Mouse (Mus musculus): ENCODE results near the gene Csn3.

Gene Csn3

DNA sequence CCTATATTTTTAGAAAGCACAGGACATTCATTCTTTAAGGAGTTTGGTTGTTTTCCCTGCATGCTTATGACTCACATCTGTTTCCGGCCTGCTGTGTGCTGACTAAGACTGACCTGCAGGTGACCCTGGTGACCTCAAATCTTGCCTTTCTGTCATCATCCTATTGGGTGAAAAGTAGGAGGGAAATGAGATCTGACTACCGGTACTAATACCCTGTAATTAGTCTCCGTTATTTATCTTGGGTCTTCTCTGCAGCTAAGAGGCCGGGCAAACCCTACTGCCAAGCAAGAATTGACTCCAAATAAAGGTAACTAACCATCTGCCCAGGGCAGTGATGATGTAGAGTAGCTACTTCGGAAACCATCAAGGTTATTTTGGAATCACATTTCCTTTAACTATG lies at the start of gene Csn3:
Gene Csn3, plus strand, starts transcription at position 208 of the 400 bp plus-strand sequence.
- no peak for DNase-seq

DNA sequence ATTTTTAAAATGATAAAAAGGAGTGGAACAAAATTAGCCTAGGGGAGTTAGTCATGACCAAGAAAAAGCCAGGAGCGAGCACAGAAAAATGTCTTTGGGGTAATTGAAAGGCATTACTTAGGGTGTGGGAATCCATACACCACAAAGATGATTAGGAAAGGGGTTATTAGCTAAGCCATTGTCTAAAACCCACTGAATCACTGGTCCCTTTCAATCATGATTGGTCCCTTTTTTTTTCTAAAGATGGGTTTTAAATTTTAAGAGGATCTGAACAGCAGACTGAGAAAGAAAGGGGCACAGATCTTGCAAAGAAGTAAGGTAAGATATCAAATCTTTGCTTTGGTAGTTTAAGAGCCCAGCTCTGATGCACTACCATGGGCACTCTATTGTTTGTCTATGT lies 40.6 kb upstream of the Csn3 start, which contains the start of gene Odam:
Gene Odam, plus strand, starts transcription at position 301 of the 400 bp plus-strand sequence.
- DNase-seq, result no peak

DNA sequence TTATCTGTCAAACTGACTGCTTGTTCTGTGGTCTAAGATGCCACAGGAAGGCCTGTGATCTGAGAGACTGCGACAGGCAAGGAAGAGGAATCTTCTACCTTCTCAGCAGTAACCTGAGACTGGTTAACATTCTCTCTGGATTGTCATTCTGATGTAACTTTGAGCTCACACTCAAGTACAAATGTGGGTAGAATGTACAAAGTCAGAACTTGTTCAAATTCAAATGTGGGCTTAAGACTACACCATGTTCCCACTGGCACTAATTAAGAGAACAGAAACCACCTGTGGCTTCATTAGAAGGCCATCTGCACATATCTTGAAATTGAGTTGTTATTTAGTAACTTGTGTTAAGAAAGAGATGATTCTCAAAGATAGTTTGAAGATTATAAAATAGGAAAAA lies 6.2 kb downstream of the Csn3 start:
- no peak for DNase-seq

DNA sequence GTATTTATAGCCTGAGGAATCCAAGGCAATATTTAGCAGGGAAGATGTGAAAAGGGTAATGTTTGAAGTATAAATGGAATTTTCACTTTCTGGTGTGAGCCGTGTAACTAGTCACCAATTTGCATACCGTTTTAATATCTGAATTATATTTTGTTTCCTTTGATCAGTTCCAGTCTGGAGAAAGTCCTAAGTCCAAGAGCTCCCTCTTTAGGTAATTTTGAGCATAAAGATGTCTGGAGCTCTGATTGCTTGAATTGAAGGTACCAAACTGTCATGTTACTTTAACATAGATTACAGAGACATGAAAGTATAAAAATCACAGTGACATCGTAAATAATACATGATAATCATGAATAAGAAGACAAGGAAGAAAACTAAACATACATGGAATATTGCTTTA lies 15.4 kb downstream of the Csn3 start:
- no peak for DNase-seq

DNA sequence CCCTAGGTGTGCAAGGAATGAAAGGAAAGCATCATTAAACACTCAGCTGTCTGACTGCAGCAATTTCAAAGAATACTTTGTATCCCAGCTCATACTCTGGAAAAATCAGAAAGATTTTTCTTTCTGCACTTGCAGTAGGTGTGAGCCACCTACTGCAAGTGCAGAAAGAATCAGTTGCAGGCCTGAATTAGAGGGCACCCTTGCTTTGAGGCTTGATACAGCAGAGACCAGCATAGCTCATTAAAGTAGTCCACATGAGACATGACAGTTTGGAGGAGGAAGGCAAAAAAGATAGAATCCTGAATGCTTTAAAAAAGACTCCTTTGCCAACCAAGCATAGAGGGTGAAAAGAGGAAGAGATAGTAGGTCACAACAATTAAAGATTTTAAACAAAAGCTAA lies 17.1 kb downstream of the Csn3 start:
- DNase-seq, result no peak

DNA sequence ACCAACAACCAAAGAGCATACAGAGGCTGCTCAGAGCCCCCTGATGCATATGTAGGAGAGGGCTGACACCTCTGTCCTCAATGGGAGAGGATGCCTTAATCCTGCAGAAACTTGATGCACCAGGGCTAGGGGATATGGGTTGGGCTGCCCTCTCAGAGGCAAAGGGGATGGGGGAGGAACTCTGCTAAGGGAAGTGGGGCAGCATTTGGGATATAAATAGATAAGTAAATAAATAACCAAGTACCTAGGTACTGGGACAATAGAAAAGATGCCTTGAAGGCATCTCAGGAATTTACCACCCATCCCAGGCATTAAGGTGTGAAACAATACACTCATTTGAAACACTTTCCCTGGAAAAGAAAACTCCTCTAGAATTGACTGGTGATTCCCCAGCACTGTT lies 26.5 kb downstream of the Csn3 start:
- DNase-seq, result no peak

DNA sequence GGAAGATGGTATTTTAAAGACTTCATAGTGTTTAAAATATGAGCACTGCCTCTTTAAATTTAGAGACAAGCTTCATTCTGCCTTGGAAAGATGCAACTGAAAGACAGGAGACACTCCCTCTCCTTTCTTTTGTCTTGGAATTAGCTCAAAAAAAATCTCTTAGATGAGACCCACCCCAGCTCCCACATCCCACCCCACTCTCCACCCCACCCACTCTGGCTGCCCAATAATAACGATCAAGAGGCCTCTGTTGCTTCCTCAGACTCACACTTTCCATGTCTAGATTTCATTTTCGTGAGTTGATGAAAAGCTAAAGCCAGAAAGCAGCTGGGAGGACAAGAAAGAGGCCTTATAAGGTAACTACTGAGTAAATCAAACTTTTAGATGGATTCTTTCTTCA lies 43.8 kb downstream of the Csn3 start, which contains the start of the genes 2310003L06Rik and Gm28434:
Gene 2310003L06Rik, plus strand, starts transcription at position 259 of the 400 bp plus-strand sequence.
Gene Gm28434, plus strand, starts transcription at position 317 of the 400 bp plus-strand sequence.
- no peak for DNase-seq

DNA sequence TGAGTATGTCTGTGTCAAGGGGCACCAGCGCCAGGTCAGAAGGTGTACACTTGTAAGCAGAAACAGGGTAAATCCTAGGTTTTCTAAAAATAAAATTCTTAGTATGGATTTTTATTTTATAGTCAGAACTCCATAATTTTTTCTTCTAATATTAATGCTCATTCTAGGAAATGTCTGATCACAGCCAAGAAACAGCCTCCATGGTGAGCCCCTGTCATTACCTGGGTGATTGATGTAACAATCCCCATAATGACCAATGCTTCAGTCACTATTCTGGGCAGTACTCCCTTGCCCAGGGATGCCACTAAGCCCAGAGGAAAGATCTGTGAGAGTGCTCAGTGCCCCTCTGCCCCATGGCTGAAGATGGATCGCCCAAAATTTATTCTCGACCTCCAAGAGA lies 53.8 kb downstream of the Csn3 start, which contains the start of gene Cabs1:
Gene Cabs1, plus strand, starts transcription at position 301 of the 400 bp plus-strand sequence.
- DNase-seq, result no peak

All from right cerebral cortex, postnatal 25 days (tissue).